Mouse (Mus musculus) liver, adult 2 months (tissue): ENCODE results near the gene Hydin.

Experiments used
- CTCF ChIP-seq: fragments of 200-500 bp; IDR thresholded peaks from 2 replicates; pipeline ENCODE4 v1.5.1; 2011; ENCODE audit warnings: low read depth, low read length, control low read depth
- POLR2A ChIP-seq: fragments of 200-500 bp; IDR thresholded peaks from 2 replicates; pipeline ENCODE4 v1.6.1; 2011; ENCODE audit warnings: low read length, control low read depth; ENCODE audit not compliant: insufficient read depth; ENCODE audit errors: extremely low read depth

GRCm38 (mm10) chr8:110415121-110415520 is 148.3 kb downstream of the Hydin start:
- TF ChIP-seq CTCF: no peak
- TF ChIP-seq POLR2A: no peak
